Mouse (Mus musculus) liver, embryonic 15.5 days (tissue): ENCODE data around the gene Atf6. TPM values are rescaled to one million over a fixed set of nuclear protein-coding genes. Genes with fewer than 3 reads are reported as not detected.

Source experiments
- ATAC-seq: fragments of 200-750 bp; cut with Nextera tagmentation; 2 replicates; pipeline ENCODE4 v1.8.0; 2017; ENCODE audit warnings: moderate number of reproducible peaks, mild to moderate bottlenecking, moderate library complexity; ENCODE audit not compliant: insufficient read depth
- H3K27ac ChIP-seq: fragments of 300-500 bp; sonication (generic); replicated peaks from 2 replicates; pipeline ENCODE4 v1.5.1; 2015; ENCODE audit warnings: mild to moderate bottlenecking, inconsistent platforms
- H3K27me3 ChIP-seq: fragments of 300-500 bp; sonication (generic); 2 replicates; pipeline ENCODE4 v1.6.1; 2015; ENCODE audit warnings: mild to moderate bottlenecking, inconsistent platforms
- H3K36me3 ChIP-seq: fragments of 300-500 bp; sonication (generic); replicated peaks from 2 replicates; pipeline ENCODE4 v1.6.1; 2015; ENCODE audit warnings: moderate library complexity, mild to moderate bottlenecking, inconsistent platforms
- H3K4me1 ChIP-seq: fragments of 300-500 bp; sonication (generic); replicated peaks from 2 replicates; pipeline ENCODE4 v1.6.1; 2015; ENCODE audit warnings: inconsistent platforms
- H3K4me2 ChIP-seq: fragments of 300-500 bp; sonication (generic); 2 replicates; pipeline ENCODE4 v1.6.1; 2015; ENCODE audit warnings: moderate library complexity, mild to moderate bottlenecking, inconsistent platforms
- H3K4me3 ChIP-seq: fragments of 300-500 bp; sonication (generic); replicated peaks from 2 replicates; pipeline ENCODE4 v1.5.1; 2015; ENCODE audit warnings: mild to moderate bottlenecking, inconsistent platforms
- H3K9ac ChIP-seq: fragments of 300-500 bp; sonication (generic); 2 replicates; pipeline ENCODE4 v1.6.1; 2015; ENCODE audit warnings: moderate library complexity, mild to moderate bottlenecking, inconsistent platforms
- H3K9me3 ChIP-seq: fragments of 300-500 bp; sonication (generic); replicated peaks from 2 replicates; pipeline ENCODE4 v1.6.1; 2016; ENCODE audit warnings: inconsistent platforms
- WGBS: fragments of 180-500 bp; shearing (Covaris S2); methylation state at CpG from one replicate; pipeline ENCODE4 v1.1.7; 2015; ENCODE audit warnings: mixed read lengths; ENCODE audit not compliant: insufficient replicate concordance; 5-methylcytosine and 5-hydroxymethylcytosine counted together
- polyA plus RNA-seq: library from polyadenylated mRNA; unstranded; fragments of >200 nt; fragmentation: Nextera tagmentation; extraction: Ambion mirVana; gene quantifications from 2 replicates; pipeline ENCODE4 v1.2.1, GENCODE M21; 2015

The Atf6 gene
- 6.4 TPM in 2 replicates for polyA plus RNA-seq

DNA sequence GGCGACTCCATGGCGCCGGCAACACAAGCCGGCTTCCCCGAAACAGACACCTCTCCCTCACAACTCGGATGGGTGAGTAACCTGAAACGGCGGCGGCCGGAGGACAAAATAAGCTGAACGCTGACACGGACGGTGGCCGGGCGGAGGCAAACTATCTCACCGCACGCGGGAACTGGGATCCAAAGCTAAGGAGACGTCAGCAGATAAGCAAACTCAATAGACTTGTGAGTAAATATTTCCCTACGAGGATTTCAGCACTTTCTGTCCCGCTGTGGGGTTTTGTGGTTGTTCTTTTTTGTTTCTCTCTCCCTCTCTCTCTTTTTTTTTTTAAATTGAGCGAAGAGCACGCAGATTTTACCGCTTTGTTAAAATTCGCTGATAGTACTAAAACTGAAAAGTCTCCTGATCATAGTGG, at the start of gene Atf6:
Atf6 (minus strand) TSS at position 81 of the 415 bp plus-strand sequence.
- WGBS, result 0% methylated on average over 25 of the region's 25 CpGs
- peaks cover 44% of the 10 kb centered on the region for H3K4me1 ChIP-seq
- no peaks in the 10 kb centered on the region for H3K27me3 ChIP-seq
- H3K9me3 ChIP-seq, result no peaks in the 10 kb centered on the region
- peak within 1 kb of the TSS; percentile 83 for H3K4me3 ChIP-seq
- ATAC-seq, result peak; percentile 79
- H3K4me2 ChIP-seq, result peak within 1 kb of the TSS; percentile 77
- peak within 1 kb of the TSS; percentile 92 for H3K27ac ChIP-seq
- H3K9ac ChIP-seq, result peak within 1 kb of the TSS; percentile 92
- H3K36me3 ChIP-seq, result 0 out of 2 replicates have a peak, but pooled peaks cover 6% of the 10 kb centered on the region

GRCm38 (mm10) chr1:170915657-170916056, 48.1 kb upstream of the Atf6 start:
- 50% methylated on average over 5 of the region's 5 CpGs for WGBS
- Histone ChIP-seq H3K27me3 (peaks cover 5% of the 10 kb centered on the region), H3K36me3 (no peaks in the 10 kb centered on the region), H3K4me1 (no peaks in the 10 kb centered on the region), H3K9ac (no peak overlapping the region), H3K9me3 (no peaks in the 10 kb centered on the region), H3K27ac (no peak overlapping the region), H3K4me3 (no peak overlapping the region), H3K4me2 (no peak overlapping the region)
- ATAC-seq, result no peak

- H3K4me1 ChIP-seq, result no peaks in the 10 kb centered on the region; the same call in 1 of the 2 replicates
- H3K4me2 ChIP-seq, result no peak within 1 kb of the TSS
- no peak within 1 kb of the TSS for H3K9ac ChIP-seq
- no peaks in the 10 kb centered on the region for H3K9me3 ChIP-seq
- 52% methylated on average over 5 of the region's 5 CpGs for WGBS
- H3K36me3 ChIP-seq, result no peaks in the 10 kb centered on the region
- H3K4me3 ChIP-seq, result no peak within 1 kb of the TSS
- no peak within 1 kb of the TSS for H3K27ac ChIP-seq
- no peak for ATAC-seq
- H3K27me3 ChIP-seq, result peaks cover 28% of the 10 kb centered on the region
These were observed 45.5 kb upstream of the Atf6 start, which contains the start of gene Fcrlb for GRCm38 (mm10) chr1:170912891-170913615. TSS of gene Fcrlb (minus strand) at chr1:170912941.

- H3K27ac ChIP-seq, result no peak overlapping the region
- H3K4me3 ChIP-seq, result no peak overlapping the region
- no peaks in the 10 kb centered on the region for H3K9me3 ChIP-seq
- no peaks in the 10 kb centered on the region for H3K36me3 ChIP-seq
- ATAC-seq, result no peak
- H3K9ac ChIP-seq, result no peak overlapping the region
- peaks cover 38% of the 10 kb centered on the region for H3K27me3 ChIP-seq
- H3K4me1 ChIP-seq, result no peaks in the 10 kb centered on the region; the same call in 1 of the 2 replicates
- WGBS, result 52% methylated on average over 11 of the region's 11 CpGs
- H3K4me2 ChIP-seq, result no peak overlapping the region
These were observed 44.5 kb upstream of the Atf6 start for GRCm38 (mm10) chr1:170911907-170912660.

DNA sequence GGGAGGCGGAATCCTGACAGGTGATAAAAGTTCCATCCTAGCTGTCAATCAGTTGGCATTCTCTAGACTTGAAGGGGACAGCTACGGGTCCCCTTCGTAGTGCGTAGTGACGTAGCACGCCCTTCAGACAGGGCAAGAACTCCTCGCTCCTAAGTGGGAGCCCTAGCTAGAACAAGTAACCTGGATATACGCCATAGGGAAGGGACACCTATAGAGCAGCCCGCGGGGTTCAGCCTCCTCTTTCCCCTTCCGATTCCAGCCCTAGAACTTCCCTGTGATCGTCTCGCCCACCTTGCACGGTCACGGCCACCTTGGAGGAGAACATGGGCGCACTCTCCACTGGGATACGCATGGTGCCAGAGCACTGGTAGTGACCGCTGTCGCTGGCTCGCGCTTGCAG, 40.8 kb upstream of the Atf6 start:
- peak overlapping the region; percentile 62 for H3K4me2 ChIP-seq
- peaks cover 57% of the 10 kb centered on the region for H3K27me3 ChIP-seq
- no peak overlapping the region for H3K9ac ChIP-seq
- H3K27ac ChIP-seq, result no peak overlapping the region
- no peaks in the 10 kb centered on the region for H3K36me3 ChIP-seq
- H3K4me1 ChIP-seq, result no peaks in the 10 kb centered on the region; the same call in 1 of the 2 replicates
- no peaks in the 10 kb centered on the region for H3K9me3 ChIP-seq
- no peak for ATAC-seq
- H3K4me3 ChIP-seq, result peak overlapping the region; percentile 40
- WGBS, result 10% methylated on average over 21 of the region's 21 CpGs

DNA sequence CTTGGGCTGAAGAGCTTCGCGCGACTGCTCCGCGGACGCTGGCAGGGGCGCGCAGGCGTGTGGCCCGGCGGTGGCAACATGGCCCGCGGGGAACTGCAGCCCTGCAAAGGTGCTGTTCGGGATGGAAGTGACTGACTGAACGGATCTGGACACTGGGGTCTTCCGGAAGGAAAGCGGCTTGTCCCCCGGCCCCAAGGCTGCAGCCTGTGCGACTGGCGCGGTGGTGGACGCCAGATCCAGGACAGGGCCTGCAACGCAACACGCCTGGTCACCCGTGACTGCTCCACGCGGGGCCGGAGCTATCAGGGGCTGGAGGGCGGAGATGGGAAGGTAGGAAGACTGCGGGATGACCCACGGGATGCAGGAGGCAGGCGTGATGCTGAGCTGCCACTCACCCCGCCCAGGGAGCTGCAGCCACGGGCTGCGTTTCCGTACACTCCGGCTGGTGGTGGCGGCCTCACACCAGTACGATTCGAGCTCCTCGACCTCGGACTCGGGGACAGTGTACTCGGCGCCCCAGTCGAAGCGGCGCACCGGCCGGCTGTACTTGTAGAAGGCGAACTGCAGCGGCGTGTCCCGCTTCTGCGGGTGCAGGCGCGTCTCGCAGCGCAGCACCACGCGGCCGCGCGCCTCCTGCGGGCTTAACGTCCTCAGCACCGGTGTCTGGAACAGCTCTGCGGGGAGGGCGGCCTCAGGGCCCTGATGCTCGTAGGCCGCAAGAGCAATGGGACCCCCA, 40.1 kb upstream of the Atf6 start:
- Histone ChIP-seq H3K36me3 (no peaks in the 10 kb centered on the region), H3K9me3 (no peaks in the 10 kb centered on the region), H3K27ac (no peak overlapping the region), H3K4me2 (peak overlapping the region; percentile 62), H3K27me3 (peaks cover 64% of the 10 kb centered on the region), H3K4me3 (peak overlapping the region; percentile 40), H3K9ac (no peak overlapping the region), H3K4me1 (no peaks in the 10 kb centered on the region; the same call in 1 of the 2 replicates)
- WGBS, result under 1% methylated on average over 71 of the region's 71 CpGs
- ATAC-seq, result no peak

DNA sequence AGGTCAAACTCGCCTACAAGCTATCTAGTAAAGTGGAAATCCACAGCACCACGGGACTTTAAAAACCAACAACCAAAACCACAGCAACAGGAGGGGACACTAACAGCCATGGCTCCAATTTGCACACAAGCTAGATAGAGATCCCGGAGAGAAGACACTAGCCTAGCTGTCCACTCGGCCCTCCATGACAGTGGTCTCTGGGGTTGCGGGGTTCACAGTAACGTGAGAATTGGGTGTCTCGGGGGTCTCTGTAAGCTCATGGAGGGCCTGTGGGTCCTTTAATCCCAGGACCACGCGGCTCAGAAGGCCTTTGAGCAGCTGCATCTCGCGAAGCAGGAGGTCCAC, 39.5 kb upstream of the Atf6 start:
- Histone ChIP-seq H3K9me3 (no peaks in the 10 kb centered on the region), H3K36me3 (no peaks in the 10 kb centered on the region), H3K27me3 (peaks cover 69% of the 10 kb centered on the region), H3K9ac (no peak overlapping the region), H3K4me1 (no peaks in the 10 kb centered on the region; the same call in 1 of the 2 replicates), H3K27ac (no peak overlapping the region), H3K4me2 (peak overlapping the region; percentile 62), H3K4me3 (peak overlapping the region; percentile 40; the same call in 1 of the 2 replicates)
- 24% methylated on average over 11 of the region's 11 CpGs for WGBS
- no peak for ATAC-seq

DNA sequence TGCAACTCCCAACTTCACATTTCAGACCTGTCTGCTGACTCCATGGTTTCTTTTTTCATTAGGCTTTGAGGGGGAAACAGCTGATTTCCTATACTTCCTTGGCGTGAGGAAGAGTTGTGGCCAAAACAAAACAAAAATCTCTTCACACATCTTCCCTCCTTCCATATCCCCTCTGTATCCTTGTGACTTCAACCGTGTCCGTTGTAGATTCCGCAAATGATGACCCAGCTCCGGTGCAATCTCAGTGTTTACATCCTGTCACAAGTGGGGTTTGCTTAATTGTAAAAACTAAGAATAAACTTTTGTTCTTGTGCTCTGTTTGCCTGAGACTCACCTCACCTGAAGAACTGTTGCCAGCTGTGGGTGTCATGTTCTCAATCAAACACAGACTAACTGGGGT, 35.9 kb upstream of the Atf6 start:
- Histone ChIP-seq H3K4me3 (no peak overlapping the region), H3K4me1 (peaks cover 7% of the 10 kb centered on the region), H3K27me3 (peaks cover 51% of the 10 kb centered on the region), H3K9ac (no peak overlapping the region), H3K9me3 (no peaks in the 10 kb centered on the region), H3K4me2 (no peak overlapping the region), H3K36me3 (no peaks in the 10 kb centered on the region), H3K27ac (no peak overlapping the region)
- no peak for ATAC-seq
- WGBS, result 34% methylated on average over 5 of the region's 5 CpGs

DNA sequence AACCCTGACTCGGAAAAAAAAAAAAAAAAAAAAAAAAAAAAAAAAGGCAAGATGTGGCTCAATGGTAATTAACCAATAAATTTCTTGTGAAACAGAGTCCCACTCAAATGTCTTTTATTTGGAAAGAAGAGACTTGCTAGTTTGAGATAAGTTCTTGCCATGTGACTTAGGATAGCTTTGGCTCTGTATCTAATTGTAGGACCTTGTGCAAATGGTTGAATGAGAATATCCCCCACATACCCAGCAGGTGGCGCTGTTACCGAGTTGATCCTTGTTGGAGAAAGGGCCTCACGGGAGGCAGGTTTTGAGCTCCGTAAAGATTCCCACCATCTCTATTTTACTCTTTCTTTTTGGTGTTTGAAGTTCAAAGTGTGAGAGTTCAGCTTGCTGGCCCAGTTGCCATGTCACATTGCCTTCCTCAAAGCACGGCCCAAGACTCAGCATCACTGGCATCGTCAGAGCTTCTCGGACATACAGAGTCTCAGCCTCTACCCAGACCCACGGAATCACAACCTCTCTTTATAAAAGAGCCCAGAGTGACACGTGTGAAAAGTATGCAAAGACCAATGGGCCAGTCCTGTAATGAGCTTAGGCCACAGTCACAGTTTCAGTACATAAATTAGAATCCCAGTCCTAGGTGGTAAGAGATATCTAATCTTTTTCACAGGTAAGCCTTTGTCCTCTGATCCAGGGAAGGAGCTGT, 34.1 kb upstream of the Atf6 start:
- 31% methylated on average over 10 of the region's 10 CpGs for WGBS
- peak overlapping the region; percentile 53 for H3K4me2 ChIP-seq
- H3K4me3 ChIP-seq, result no peak overlapping the region
- no peak overlapping the region for H3K9ac ChIP-seq
- no peak for ATAC-seq
- peaks cover 7% of the 10 kb centered on the region for H3K4me1 ChIP-seq
- peaks cover 43% of the 10 kb centered on the region for H3K27me3 ChIP-seq
- no peak overlapping the region for H3K27ac ChIP-seq
- H3K9me3 ChIP-seq, result no peaks in the 10 kb centered on the region
- H3K36me3 ChIP-seq, result no peaks in the 10 kb centered on the region

DNA sequence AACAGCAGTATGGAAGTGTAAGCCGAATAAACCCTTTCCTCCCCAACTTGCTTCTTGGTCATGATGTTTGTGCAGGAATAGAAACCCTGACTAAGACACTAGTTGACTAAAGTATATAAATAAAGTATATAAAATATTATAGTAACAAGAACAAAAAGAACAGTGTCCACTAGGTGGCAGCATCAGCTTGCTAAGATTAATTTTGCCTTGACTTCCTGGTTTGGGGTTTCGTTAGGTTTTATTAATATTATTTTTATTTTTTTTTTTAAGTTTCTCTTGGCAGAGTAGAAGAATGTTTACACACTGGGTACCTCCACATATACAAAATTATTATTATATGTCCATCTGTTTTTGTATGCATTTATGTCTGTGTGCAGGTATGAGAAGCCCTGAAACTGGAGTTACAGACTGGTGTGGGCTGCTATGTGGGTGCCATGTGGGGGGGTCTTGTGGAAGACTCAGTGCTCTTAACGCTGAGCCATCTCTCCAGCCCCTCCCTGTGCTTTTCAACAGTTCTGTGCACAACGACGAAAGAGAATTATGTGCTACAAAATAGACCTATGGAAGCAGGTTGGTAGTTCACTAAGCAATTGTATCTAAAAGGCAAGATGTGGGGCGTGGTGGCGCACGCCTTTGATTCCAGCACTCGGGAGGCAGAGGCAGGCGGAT, 33.4 kb upstream of the Atf6 start:
- H3K4me1 ChIP-seq, result peaks cover 7% of the 10 kb centered on the region
- ATAC-seq, result no peak

More for the DNA sequence above, 33.4 kb upstream of the Atf6 start:
- Histone ChIP-seq H3K9me3 (no peaks in the 10 kb centered on the region), H3K4me3 (peak overlapping the region; percentile 17; the same call in 1 of the 2 replicates), H3K36me3 (no peaks in the 10 kb centered on the region), H3K4me2 (peak overlapping the region; percentile 53), H3K27ac (no peak overlapping the region), H3K27me3 (peaks cover 35% of the 10 kb centered on the region), H3K9ac (no peak overlapping the region)
- 22% methylated on average over 10 of the region's 10 CpGs for WGBS
